Mouse (Mus musculus) frontal cortex, adult 2 months (tissue): ENCODE data around the gene Polr3h. TPM values are rescaled to one million over a fixed set of nuclear protein-coding genes. Genes with fewer than 3 reads are reported as not detected.
"Not testable (repeated sequence)": the region's sequence is repeated elsewhere in the genome, so short reads cannot be mapped to it uniquely, and the experiment has no call there.

Source experiments
- DNase-seq, 2 experiments: peaks; one replicate each; pipeline ENCODE4 v3.0.0; 2022; ENCODE audit warnings: low spot score in 1 of 2; ENCODE audit errors: extremely low spot score in 1 of 2
- polyA plus RNA-seq: library from polyadenylated mRNA; depleted of rRNA; stranded (reverse); fragments of >200 nt; gene quantifications from 2 replicates; pipeline ENCODE4 v1.2.3, GENCODE M21; 2012

Gene Polr3h
- polyA plus RNA-seq, 1 experiment = 59.8 TPM

DNA sequence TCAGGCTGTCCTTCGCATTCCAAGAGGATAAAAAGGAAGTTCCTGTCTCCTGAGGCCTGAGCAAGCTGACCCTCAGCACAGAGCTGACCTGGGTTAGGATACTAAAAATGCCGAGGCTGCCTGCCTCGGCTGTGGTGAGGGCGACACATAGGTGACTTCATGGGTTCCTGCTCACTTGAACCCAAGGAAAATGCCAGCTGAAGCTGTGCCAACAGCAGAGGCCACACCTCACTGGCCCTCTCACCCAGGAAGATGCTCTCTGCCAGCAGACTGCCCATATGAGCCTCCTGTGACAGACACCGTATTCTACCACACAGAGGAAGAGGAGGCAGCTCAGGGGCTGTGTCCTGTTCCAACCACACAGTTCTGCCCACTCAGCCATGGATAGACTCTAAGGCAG is 7.0 kb downstream of the Polr3h start:
- DNase-seq = no peak

- DNase-seq = peak in 1 of 2 experiments; percentile 88
Measured at GRCm38 (mm10) chr15:81917621-81918463, 8.2 kb downstream of the Polr3h start.

GRCm38 (mm10) chr15:81917201-81917600 is 8.8 kb downstream of the Polr3h start:
- no peak for DNase-seq

- DNase-seq = no peak
Measured at GRCm38 (mm10) chr15:81915663-81916062, 10.4 kb downstream of the Polr3h start.

- DNase-seq = no peak
Measured at GRCm38 (mm10) chr15:81914668-81915067, 11.4 kb downstream of the Polr3h start.

GRCm38 (mm10) chr15:81912498-81912897 is 13.5 kb downstream of the Polr3h start:
- no peak for DNase-seq

- DNase-seq = not testable (repeated sequence)
Measured at GRCm38 (mm10) chr15:81908767-81909166, 17.3 kb downstream of the Polr3h start.

DNA sequence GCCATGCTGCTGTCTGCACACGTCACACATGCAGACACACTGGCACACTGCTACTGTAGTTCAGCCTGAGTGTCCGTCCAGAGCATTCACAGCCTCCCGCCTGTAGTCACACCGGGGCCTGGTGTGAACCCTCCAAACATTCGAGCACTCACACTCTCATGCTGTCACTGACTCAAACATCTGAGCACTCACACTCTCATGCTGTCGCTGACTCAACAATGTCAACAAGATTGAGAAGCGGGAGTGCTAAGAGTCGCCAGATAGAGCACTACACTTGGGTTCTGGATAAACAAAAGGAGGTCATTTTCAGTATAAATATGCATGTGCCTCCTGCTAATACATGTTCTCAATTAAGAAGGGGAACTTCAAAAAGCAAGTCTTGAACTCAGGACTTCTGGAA is 18.1 kb downstream of the Polr3h start:
- no peak for DNase-seq

GRCm38 (mm10) chr15:81904939-81905338 is 21.1 kb downstream of the Polr3h start:
- DNase-seq = peak in 1 of 2 experiments; percentile 88

DNA sequence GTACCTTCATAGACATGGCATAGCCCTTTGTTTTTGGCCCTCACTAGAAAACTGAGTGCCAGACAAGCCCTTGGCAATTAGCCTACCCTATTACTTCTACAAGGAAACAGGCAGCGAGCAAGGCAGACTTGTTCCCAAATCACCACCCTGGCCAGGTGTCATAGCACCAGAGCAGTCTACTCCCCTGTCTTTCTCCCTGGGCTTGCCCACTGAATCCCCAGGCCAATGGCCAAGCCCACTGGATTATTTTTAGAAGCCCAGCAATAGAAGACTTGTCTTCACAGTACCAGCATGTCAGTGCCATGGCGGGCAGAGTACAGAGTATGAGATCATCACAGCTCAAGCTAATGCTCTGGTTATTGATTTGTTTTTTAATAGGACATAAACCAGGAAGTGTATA is 27.3 kb downstream of the Polr3h start:
- no peak for DNase-seq

GRCm38 (mm10) chr15:81897607-81898285 is 28.3 kb downstream of the Polr3h start:
- no peak for DNase-seq

GRCm38 (mm10) chr15:81896407-81896806 is 29.6 kb downstream of the Polr3h start:
- DNase-seq = no peak

DNA sequence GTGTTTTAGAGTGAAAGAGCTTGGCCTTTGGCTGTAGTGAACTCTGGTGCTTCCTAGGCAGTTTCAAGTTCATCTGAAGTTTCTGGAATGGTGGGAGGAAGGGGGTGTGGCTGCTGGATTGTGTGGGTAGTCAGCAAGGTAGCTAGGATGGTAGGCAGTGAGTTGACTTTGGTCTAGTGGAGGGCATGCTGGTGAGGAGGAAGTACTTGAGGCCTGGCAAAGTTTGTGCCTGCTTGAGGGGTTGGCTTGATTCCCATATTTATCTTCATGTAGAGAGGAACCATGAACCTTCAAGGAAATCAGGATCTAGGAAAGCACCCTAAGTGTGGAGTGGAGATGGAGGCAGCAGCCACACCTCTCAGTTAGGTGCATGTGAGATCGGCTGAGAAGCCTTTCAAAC is 32.0 kb downstream of the Polr3h start:
- no peak for DNase-seq

- DNase-seq = no peak
Measured at GRCm38 (mm10) chr15:81891822-81892580, 34.0 kb downstream of the Polr3h start.

- peak; percentile 62 to 75 for DNase-seq
Measured at GRCm38 (mm10) chr15:81891140-81891802, 34.8 kb downstream of the Polr3h start.

DNA sequence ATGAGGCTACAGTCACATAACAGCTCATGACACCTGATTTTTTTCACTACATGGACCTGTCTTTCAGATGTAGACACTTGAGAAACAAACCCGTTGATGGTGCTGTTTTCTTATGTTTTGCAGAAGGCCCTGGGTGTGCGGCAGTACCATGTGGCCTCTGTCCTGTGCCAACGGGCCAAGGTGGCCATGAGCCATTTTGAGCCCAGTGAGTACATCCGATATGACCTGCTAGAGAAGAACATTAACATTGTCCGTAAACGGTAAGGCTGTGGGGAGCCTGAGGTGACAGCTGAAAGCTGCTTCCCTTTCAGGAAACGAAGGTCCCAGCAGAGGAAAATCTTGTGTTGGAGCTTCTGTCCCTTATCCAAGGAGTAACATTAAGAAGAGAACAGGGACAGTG is 36.9 kb downstream of the Polr3h start:
- no peak for DNase-seq

- no peak for DNase-seq
Measured at GRCm38 (mm10) chr15:81886795-81887550, 39.1 kb downstream of the Polr3h start.

GRCm38 (mm10) chr15:81885418-81885934 is 40.6 kb downstream of the Polr3h start:
- no peak for DNase-seq

- no peak for DNase-seq
Measured at GRCm38 (mm10) chr15:81882348-81882747, 43.7 kb downstream of the Polr3h start.
